Comparison of ENCODE assay signal across 12 mouse cellular contexts in genomic region chr2:93599731-93600130, GRCm38 (mm10). TPM values are rescaled to one million over a fixed set of nuclear protein-coding genes. Genes with fewer than 3 reads are reported as not detected.
A peak's percentile ranks its signal among the peaks of the same experiment; 100 is the strongest.
DNase-seq lines count a peak whose midpoint lies in the region; ATAC-seq and TF ChIP-seq lines count a peak whose summit lies in the region.
"Had no signal": no experiment of that assay in that cellular context is flagged by ENCODE, and none has a peak within 500 bp of the region (broad histone marks: within the 10 kb centered on the region; RNA-seq: fewer than 3 reads in every experiment).

No protein-coding gene starts in this region.

- no peak for TF ChIP-seq POLR2A in bone marrow macrophage, adult 2 months (IDR thresholded peaks at IDR 0.05; ENCODE audit: borderline replicate concordance, low read depth, low read length)
- TF ChIP-seq POLR2A in thymus, adult 2 months (IDR thresholded peaks at IDR 0.05; ENCODE audit: control insufficient read depth, extremely low read depth, insufficient read depth, low read length, poor library complexity), result no peak

- no peak overlapping the region for H3K4me3 ChIP-seq in heart, embryonic 10.5 days
- peak overlapping the region; percentile 23 for H3K4me3 ChIP-seq in bone marrow macrophage, adult 2 months (ENCODE audit: insufficient read depth, low read length)
- no peak overlapping the region for H3K4me3 ChIP-seq in thymus, adult 2 months (ENCODE audit: control insufficient read depth, insufficient read depth, low read length)
- no peak overlapping the region for H3K4me3 ChIP-seq in midbrain, embryonic 16.5 days (ENCODE audit: low read depth, low read length)
- H3K4me3 ChIP-seq: liver, embryonic 15.5 days had no signal

- no peak for TF ChIP-seq CTCF in bone marrow macrophage, adult 2 months (IDR thresholded peaks at IDR 0.05; ENCODE audit: low read depth, low read length)
- no peak for TF ChIP-seq CTCF in thymus, adult 2 months (IDR thresholded peaks at IDR 0.05; ENCODE audit: borderline replicate concordance, control insufficient read depth, extremely low read depth, insufficient read depth, low read length, poor library complexity)

- 29% methylated on average over 9 of the region's 9 CpGs for WGBS in heart, embryonic 10.5 days
- 42% methylated on average over 9 of the region's 9 CpGs for WGBS in thymus, adult 2 months
- 69% methylated on average over 9 of the region's 9 CpGs for WGBS in midbrain, embryonic 16.5 days

- H3K4me2 ChIP-seq in midbrain, embryonic 16.5 days (ENCODE audit: low read length), result no peak overlapping the region
- H3K4me2 ChIP-seq: liver, embryonic 15.5 days had no signal

- H3K9me3 ChIP-seq in heart, embryonic 10.5 days, result no peaks in the 10 kb centered on the region
- H3K9me3 ChIP-seq in midbrain, embryonic 16.5 days (replicated peaks; ENCODE audit: control insufficient read depth, low read length, poor library complexity, severe bottlenecking), result no peaks in the 10 kb centered on the region
- H3K9me3 ChIP-seq: liver, embryonic 15.5 days had no signal

- H3K27ac ChIP-seq in heart, embryonic 10.5 days, result no peak overlapping the region; the same call in 1 of the 2 replicates
- peak overlapping the region; percentile 95 for H3K27ac ChIP-seq in bone marrow macrophage, adult 2 months (ENCODE audit: insufficient read depth, low read depth, low read length)
- H3K27ac ChIP-seq in thymus, adult 2 months (ENCODE audit: control insufficient read depth, insufficient read depth, low read length), result no peak overlapping the region
- H3K27ac ChIP-seq in midbrain, embryonic 16.5 days (ENCODE audit: low read length), result no peak overlapping the region
- H3K27ac ChIP-seq: liver, embryonic 15.5 days had no signal

- DNase-seq in heart, adult 18-20 months, result peak; percentile 26 to 83
- DNase-seq in heart, embryonic 10.5 days (ENCODE audit: low spot score), result no peak
- peak; percentile 45 for DNase-seq in gastrocnemius, postnatal 25 days
- peak; percentile 79 for DNase-seq in layer of hippocampus, adult 9-11 months
- DNase-seq in thymus, adult 2 months, result no peak
- no peak for DNase-seq in urinary bladder, postnatal 10 days (ENCODE audit: low spot score)
- DNase-seq: cerebellum, postnatal 36 days had no signal

- no peak for ATAC-seq in midbrain, embryonic 16.5 days
- ATAC-seq: intestine, postnatal 0 days had no signal

- no peaks in the 10 kb centered on the region for H3K36me3 ChIP-seq in heart, embryonic 10.5 days
- no peaks in the 10 kb centered on the region for H3K36me3 ChIP-seq in thymus, adult 2 months (ENCODE audit: control insufficient read depth, insufficient read depth, low read length)
- no peaks in the 10 kb centered on the region for H3K36me3 ChIP-seq in midbrain, embryonic 16.5 days (ENCODE audit: control insufficient read depth, insufficient read depth, low read length)
- H3K36me3 ChIP-seq: liver, embryonic 15.5 days had no signal

- peaks cover 37% of the 10 kb centered on the region; the same call in 1 of the 2 replicates for H3K27me3 ChIP-seq in heart, embryonic 10.5 days (ENCODE audit: insufficient read depth, poor library complexity, severe bottlenecking)
- no peaks in the 10 kb centered on the region for H3K27me3 ChIP-seq in thymus, adult 2 months (ENCODE audit: control insufficient read depth, insufficient read depth, low read length)
- H3K27me3 ChIP-seq in midbrain, embryonic 16.5 days (ENCODE audit: control insufficient read depth, insufficient read depth, low read depth, low read length), result no peaks in the 10 kb centered on the region
- H3K27me3 ChIP-seq: liver, embryonic 15.5 days had no signal

- peaks cover 14% of the 10 kb centered on the region for H3K4me1 ChIP-seq in heart, embryonic 10.5 days
- H3K4me1 ChIP-seq in bone marrow macrophage, adult 2 months (ENCODE audit: control insufficient read depth, insufficient read depth, low read length), result peaks cover 28% of the 10 kb centered on the region
- H3K4me1 ChIP-seq in thymus, adult 2 months (replicated peaks; ENCODE audit: control insufficient read depth, insufficient read depth, low read length), result no peaks in the 10 kb centered on the region
- H3K4me1 ChIP-seq in midbrain, embryonic 16.5 days (ENCODE audit: control insufficient read depth, insufficient read depth, low read length), result no peaks in the 10 kb centered on the region; the same call in 1 of the 2 replicates
- H3K4me1 ChIP-seq: liver, embryonic 15.5 days had no signal

- no peak overlapping the region for H3K9ac ChIP-seq in midbrain, embryonic 16.5 days (ENCODE audit: low read depth, low read length)
- H3K9ac ChIP-seq: liver, embryonic 15.5 days had no signal

RNA-seq across cellular contexts. Expression of gene Gm10803, which starts 39.4 kb away (rescaled TPM):
- not detected for total RNA-seq in heart, adult 18-20 months (2021)
- not detected in 2 replicates for polyA plus RNA-seq in heart, embryonic 10.5 days (2016; fragmentation: Nextera tagmentation; extraction: Ambion mirVana)
- not detected in 2 replicates for polyA plus RNA-seq in bone marrow macrophage, adult 2 months (2012; ENCODE audit: insufficient read depth, insufficient read length, missing spikeins)
- total RNA-seq in gastrocnemius, postnatal 25 days (2021), result not detected
- polyA plus RNA-seq in thymus, adult 2 months (2012; rRNA removed), result not detected in 2 replicates
- not detected in 2 replicates for polyA plus RNA-seq in midbrain, embryonic 16.5 days (2015; fragmentation: Nextera tagmentation; extraction: Ambion mirVana)
- polyA plus RNA-seq: frontal cortex, adult 2 months; intestine, postnatal 0 days; liver, embryonic 15.5 days had no signal

RNA-seq across cellular contexts. Expression of gene Alx4, which starts 42.5 kb away (rescaled TPM):
- total RNA-seq in heart, adult 18-20 months (2021), result under 1 TPM; 0.37 to 0.59 TPM
- 0.83 and 3.6 TPM in 2 replicates for polyA plus RNA-seq in heart, embryonic 10.5 days (2016; fragmentation: Nextera tagmentation; extraction: Ambion mirVana)
- polyA plus RNA-seq in bone marrow macrophage, adult 2 months (2012; ENCODE audit: insufficient read depth, insufficient read length, missing spikeins), result not detected in 2 replicates
- total RNA-seq in gastrocnemius, postnatal 25 days (2021), result under 1 TPM; 0.33 to 0.56 TPM
- polyA plus RNA-seq in thymus, adult 2 months (2012; rRNA removed), result 0.23 and 0.32 TPM in 2 replicates
- 0.53 and 0.62 TPM in 2 replicates for polyA plus RNA-seq in midbrain, embryonic 16.5 days (2015; fragmentation: Nextera tagmentation; extraction: Ambion mirVana)
- polyA plus RNA-seq: intestine, postnatal 0 days had no signal

Comparison
In these comparisons a context has a peak if more than half of its experiments do, and no peak if none do; other contexts are left out.
1. DNase-seq: peak in heart, adult 18-20 months (2 of 2), gastrocnemius, postnatal 25 days (single experiment) and layer of hippocampus, adult 9-11 months (single experiment); none in heart, embryonic 10.5 days (single experiment), thymus, adult 2 months (single experiment) and urinary bladder, postnatal 10 days (single experiment).